Mouse (Mus musculus) spleen, adult 2 months (tissue): ENCODE measurements at regions not wholly inside any gene's neighbourhood (a gene's known extent, or its start where the extent isn't known, plus 50 kb on each side); places are given as distances from the start of the nearest gene placed in this dataset.
"Not testable (repeated sequence)": the region's sequence is repeated elsewhere in the genome, so short reads cannot be mapped to it uniquely, and the experiment has no call there.

Experiments used
- DNase-seq, 2 experiments: peaks; one replicate each; pipeline versions ENCODE4 v3.0.0 to v3.0.0-alpha.2; 2012 to 2021; ENCODE audit warnings: low spot score in 2 of 2, low read depth in 1 of 2
- H3K27ac ChIP-seq: fragments of 200-500 bp; 2 replicates; pipeline ENCODE4 v1.5.1; 2012; ENCODE audit warnings: low read length, inconsistent platforms; ENCODE audit not compliant: insufficient read depth
- H3K27me3 ChIP-seq: fragments of 200-500 bp; 2 replicates; pipeline ENCODE4 v1.6.1; 2012; ENCODE audit warnings: mild to moderate bottlenecking, moderate library complexity, low read length, inconsistent platforms; ENCODE audit not compliant: control insufficient read depth, insufficient read depth
- H3K36me3 ChIP-seq: fragments of 200-500 bp; 2 replicates; pipeline ENCODE4 v1.6.1; 2012; ENCODE audit warnings: mild to moderate bottlenecking, low read length, inconsistent platforms; ENCODE audit not compliant: control insufficient read depth, insufficient read depth
- H3K4me1 ChIP-seq: fragments of 200-500 bp; 2 replicates; pipeline ENCODE4 v1.6.1; 2011; ENCODE audit warnings: inconsistent platforms; ENCODE audit not compliant: control insufficient read depth, insufficient read depth, insufficient read length
- H3K4me3 ChIP-seq: fragments of 200-500 bp; 2 replicates; pipeline ENCODE4 v1.5.1; 2011; ENCODE audit warnings: mild to moderate bottlenecking, inconsistent platforms; ENCODE audit not compliant: insufficient read depth, insufficient read length; ENCODE audit errors: extremely low read depth
- CTCF ChIP-seq: fragments of 200-500 bp; IDR thresholded peaks from 2 replicates; pipeline ENCODE4 v1.5.1; 2011; ENCODE audit warnings: mild to moderate bottlenecking, inconsistent platforms; ENCODE audit not compliant: insufficient read depth, insufficient read length, insufficient replicate concordance; ENCODE audit errors: extremely low read depth
- POLR2A ChIP-seq: fragments of 200-500 bp; IDR thresholded peaks from 2 replicates; pipeline ENCODE4 v1.6.1; 2011; ENCODE audit warnings: low read depth, low read length, inconsistent platforms
- WGBS: fragments of 180-500 bp; shearing (Covaris S2); methylation state at CpG from one replicate; pipeline ENCODE4 v1.1.7; 2018; 5-methylcytosine and 5-hydroxymethylcytosine counted together

GRCm38 (mm10) chr13:102014958-102015357, 246.9 kb upstream of the Pik3r1 start:
- WGBS: 88% methylated on average over 3 of the region's 3 CpGs
- no peak for DNase-seq

GRCm38 (mm10) chr13:102016518-102016917, 248.5 kb upstream of the Pik3r1 start:
- H3K27ac ChIP-seq: no peak overlapping the region
- H3K4me1 ChIP-seq: no peaks in the 10 kb centered on the region
- TF ChIP-seq CTCF (no peak), POLR2A (no peak)
- no peaks in the 10 kb centered on the region for H3K27me3 ChIP-seq
- WGBS: 89% methylated on average over 5 of the region's 5 CpGs
- DNase-seq: no peak
- H3K4me3 ChIP-seq: no peak overlapping the region
- H3K36me3 ChIP-seq: no peaks in the 10 kb centered on the region

More at GRCm38 (mm10) chr13:102014958-102015357, 246.9 kb upstream of the Pik3r1 start:
- Histone ChIP-seq H3K27me3 (no peaks in the 10 kb centered on the region), H3K4me3 (no peak overlapping the region), H3K4me1 (no peaks in the 10 kb centered on the region), H3K27ac (no peak overlapping the region), H3K36me3 (no peaks in the 10 kb centered on the region)
- TF ChIP-seq POLR2A (no peak), CTCF (no peak)

DNA sequence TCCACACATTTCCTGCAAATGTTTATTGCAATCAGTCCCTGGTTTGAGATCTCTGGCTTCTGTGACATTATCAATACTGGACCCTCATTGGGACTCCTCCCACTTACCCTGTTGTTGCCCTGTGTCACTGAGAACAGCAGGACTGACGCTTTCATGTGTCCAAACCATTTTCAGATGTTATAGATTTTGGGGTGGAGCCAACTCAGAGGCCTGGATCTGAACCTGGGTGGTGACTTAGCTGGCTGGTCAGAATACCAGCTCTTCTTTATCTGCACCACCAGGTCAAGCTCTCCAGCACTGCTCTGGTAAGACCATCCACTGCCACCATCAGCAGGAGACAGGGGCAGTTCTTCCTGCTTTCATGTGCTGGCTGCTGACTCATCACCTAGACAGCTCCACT, 254.3 kb upstream of the Pik3r1 start:
- Histone ChIP-seq H3K36me3 (no peaks in the 10 kb centered on the region), H3K27ac (no peak overlapping the region), H3K27me3 (no peaks in the 10 kb centered on the region), H3K4me3 (no peak overlapping the region), H3K4me1 (peaks cover 8% of the 10 kb centered on the region; the same call in 1 of the 2 replicates)
- no peak for DNase-seq
- TF ChIP-seq CTCF: no peak
- TF ChIP-seq POLR2A: no peak
- 88% methylated on average over 1 of the region's 1 CpGs for WGBS

DNA sequence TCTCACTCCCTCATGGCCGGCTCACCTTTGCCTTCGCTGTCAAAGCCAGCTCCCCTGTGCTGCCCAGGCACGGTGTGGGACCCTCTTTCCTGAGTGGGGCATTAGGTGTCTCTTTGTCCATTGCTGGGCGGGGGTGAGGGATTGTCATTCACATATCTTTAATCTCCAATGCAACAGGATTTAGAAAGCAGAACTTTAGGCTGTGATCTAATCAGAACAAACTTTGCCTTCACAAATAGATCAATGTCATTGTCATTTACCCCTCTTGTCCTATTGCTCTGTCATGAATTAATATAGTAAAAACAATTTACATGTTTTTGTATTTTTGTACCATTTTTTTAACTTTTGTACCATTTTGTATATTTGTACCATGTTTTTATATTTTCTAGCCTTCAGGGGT, 254.7 kb upstream of the Pik3r1 start:
- 87% methylated on average over 4 of the region's 4 CpGs for WGBS
- no peaks in the 10 kb centered on the region for H3K27me3 ChIP-seq
- no peak for DNase-seq
- TF ChIP-seq CTCF: no peak
- no peak for TF ChIP-seq POLR2A
- no peaks in the 10 kb centered on the region for H3K36me3 ChIP-seq
- H3K4me3 ChIP-seq: no peak overlapping the region
- no peak overlapping the region for H3K27ac ChIP-seq
- peaks cover 8% of the 10 kb centered on the region; the same call in 1 of the 2 replicates for H3K4me1 ChIP-seq

DNA sequence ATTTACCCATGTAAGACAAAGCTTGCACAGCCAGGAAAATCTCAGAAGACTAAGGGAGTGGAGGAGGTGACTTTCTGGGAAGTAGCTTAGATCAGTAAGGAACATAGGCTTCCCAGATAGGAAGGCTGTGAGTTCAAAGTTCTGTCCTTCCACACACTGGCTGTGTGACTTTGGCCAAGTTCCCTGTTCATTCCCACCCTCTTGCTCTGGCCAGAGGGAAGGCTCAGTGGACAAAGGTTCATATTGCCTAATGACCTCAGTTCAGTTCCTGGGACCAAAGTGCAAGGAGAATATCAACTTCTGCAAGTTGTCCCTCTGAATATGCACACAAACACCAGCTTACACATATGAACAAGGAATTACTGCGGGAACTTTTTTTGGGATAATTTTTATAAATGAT, 255.6 kb upstream of the Pik3r1 start:
- Histone ChIP-seq H3K36me3 (no peaks in the 10 kb centered on the region), H3K27ac (no peak overlapping the region), H3K27me3 (no peaks in the 10 kb centered on the region), H3K4me1 (peaks cover 8% of the 10 kb centered on the region; the same call in 1 of the 2 replicates), H3K4me3 (no peak overlapping the region)
- TF ChIP-seq POLR2A (no peak), CTCF (no peak)
- 94% methylated on average over 1 of the region's 1 CpGs for WGBS
- no peak for DNase-seq

DNA sequence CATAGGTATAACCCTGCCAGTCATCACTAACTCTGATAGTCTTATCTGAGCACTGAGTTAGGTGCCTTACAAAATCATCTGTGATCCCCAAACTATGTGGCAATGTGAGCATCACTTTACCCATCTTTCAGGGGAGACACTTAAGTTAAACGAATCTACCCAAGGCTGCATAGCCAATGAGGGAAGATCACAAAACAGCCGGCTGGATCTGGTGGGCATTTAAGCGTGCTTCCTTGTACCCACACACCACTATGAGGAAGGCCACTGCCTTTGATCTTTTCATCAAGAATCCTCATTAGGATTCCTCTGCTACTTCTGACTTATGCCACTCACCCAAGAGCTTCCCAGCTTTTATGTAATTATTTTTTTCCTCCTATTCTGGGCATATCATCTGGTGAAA, 257.1 kb upstream of the Pik3r1 start:
- WGBS: 41% methylated on average over 3 of the region's 3 CpGs
- no peaks in the 10 kb centered on the region for H3K36me3 ChIP-seq
- TF ChIP-seq CTCF (no peak), POLR2A (no peak)
- no peak overlapping the region for H3K27ac ChIP-seq
- peaks cover 8% of the 10 kb centered on the region; the same call in 1 of the 2 replicates for H3K4me1 ChIP-seq
- no peak overlapping the region for H3K4me3 ChIP-seq
- H3K27me3 ChIP-seq: no peaks in the 10 kb centered on the region
- peak; percentile 5 to 19 for DNase-seq

- 47% methylated on average over 2 of the region's 2 CpGs for WGBS
- not testable (repeated sequence) for H3K36me3 ChIP-seq, DNase-seq, H3K4me1 ChIP-seq, H3K4me3 ChIP-seq, H3K27me3 ChIP-seq
- H3K27ac ChIP-seq: peak overlapping the region; percentile 26; the same call in 1 of the 2 replicates
Measured at GRCm38 (mm10) chr13:102025547-102025946, 257.5 kb upstream of the Pik3r1 start.
